Mouse (Mus musculus): ENCODE results near the gene Bfsp2. TPM values are rescaled to one million over a fixed set of nuclear protein-coding genes. Genes with fewer than 3 reads are reported as not detected.

Gene Bfsp2
- polyA plus RNA-seq, 1 experiment, result 0.33 TPM

DNA sequence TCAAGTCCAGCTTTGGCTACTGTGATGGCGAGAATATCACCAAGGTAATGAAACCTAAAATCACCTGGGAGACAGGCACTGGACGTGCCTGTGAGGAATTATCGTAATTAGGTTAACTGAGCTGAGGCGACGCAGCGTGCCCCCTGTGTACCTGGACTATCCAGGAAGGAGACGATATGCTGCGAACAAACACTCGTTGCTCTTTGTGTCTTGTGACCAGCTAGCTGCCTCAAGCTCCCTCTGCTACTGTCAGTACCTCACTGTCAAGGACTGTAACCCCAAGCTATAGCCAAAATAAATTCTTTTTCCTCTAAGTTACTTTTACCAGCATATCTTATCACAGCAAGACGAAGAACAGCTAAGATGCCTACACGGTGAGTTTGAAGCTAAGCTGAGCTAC is 87.0 kb downstream of the Bfsp2 start:
- no peak for DNase-seq
- 89% methylated on average over 11 of the region's 11 CpGs for WGBS
- H3K4me1 ChIP-seq (ENCODE audit: control insufficient read depth, insufficient read depth, low read length), result no peaks in the 10 kb centered on the region; the same call in 1 of the 2 replicates
- H3K4me3 ChIP-seq (replicated peaks; ENCODE audit: extremely low read depth, low read depth, low read length), result no peak overlapping the region
- TF ChIP-seq POLR2A (IDR thresholded peaks at IDR 0.05; ENCODE audit: borderline replicate concordance, extremely low read depth, low read depth, low read length) (no peak), CTCF (IDR thresholded peaks at IDR 0.05; ENCODE audit: insufficient read depth, low read length) (no peak)

DNA sequence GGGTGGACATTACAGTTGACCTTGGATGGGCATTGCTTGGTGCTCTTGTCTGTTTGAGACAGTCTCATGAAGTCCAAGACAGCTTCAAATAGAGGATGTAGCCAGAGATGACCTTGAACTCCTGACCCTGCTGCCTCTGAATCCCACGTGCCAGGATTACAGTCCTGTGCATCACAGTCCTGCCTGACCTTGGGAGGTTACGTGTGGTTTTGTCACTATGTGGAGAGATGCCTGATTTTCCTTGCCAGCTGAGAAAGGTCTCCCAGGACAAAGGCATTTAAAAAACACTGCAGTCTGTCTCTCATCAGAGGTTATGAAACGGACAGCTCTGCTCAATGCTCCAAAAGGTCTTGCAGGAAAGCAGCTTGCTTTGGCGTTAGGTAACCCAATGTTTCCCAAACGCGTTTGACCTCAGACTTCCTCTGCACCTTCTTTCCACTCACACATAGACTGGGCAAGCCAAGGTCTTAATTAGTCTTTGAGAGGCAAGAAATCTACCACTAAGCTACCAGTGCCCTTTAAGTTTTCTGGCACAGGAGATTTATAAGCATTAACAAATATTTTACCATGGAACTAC is 88.3 kb downstream of the Bfsp2 start:
- H3K4me1 ChIP-seq (ENCODE audit: control insufficient read depth, insufficient read depth, low read length), result no peaks in the 10 kb centered on the region; the same call in 1 of the 2 replicates
- no peak for DNase-seq
- H3K4me3 ChIP-seq (replicated peaks; ENCODE audit: extremely low read depth, low read depth, low read length), result no peak overlapping the region
- TF ChIP-seq CTCF (IDR thresholded peaks at IDR 0.05; ENCODE audit: insufficient read depth, low read length), result no peak
- no peak for TF ChIP-seq POLR2A (IDR thresholded peaks at IDR 0.05; ENCODE audit: borderline replicate concordance, extremely low read depth, low read depth, low read length)
- 64% methylated on average over 6 of the region's 6 CpGs for WGBS

GRCm38 (mm10) chr9:103389261-103389660 is 91.0 kb downstream of the Bfsp2 start:
- TF ChIP-seq CTCF (IDR thresholded peaks at IDR 0.05; ENCODE audit: insufficient read depth, low read length), result no peak
- 73% methylated on average over 6 of the region's 6 CpGs for WGBS
- Histone ChIP-seq H3K4me3 (replicated peaks; ENCODE audit: extremely low read depth, low read depth, low read length) (no peak overlapping the region), H3K4me1 (ENCODE audit: control insufficient read depth, insufficient read depth, low read length) (no peaks in the 10 kb centered on the region; the same call in 1 of the 2 replicates)
- no peak for DNase-seq

GRCm38 (mm10) chr9:103387011-103387653 is 93.1 kb downstream of the Bfsp2 start:
- no peak for DNase-seq
- WGBS, result 50% methylated on average over 10 of the region's 10 CpGs
- no peak for TF ChIP-seq POLR2A (IDR thresholded peaks at IDR 0.05; ENCODE audit: borderline replicate concordance, extremely low read depth, low read depth, low read length)
- TF ChIP-seq CTCF (IDR thresholded peaks at IDR 0.05; ENCODE audit: insufficient read depth, low read length), result no peak
- no peak overlapping the region for H3K4me3 ChIP-seq (replicated peaks; ENCODE audit: extremely low read depth, low read depth, low read length)
- peaks cover 2% of the 10 kb centered on the region for H3K4me1 ChIP-seq (ENCODE audit: control insufficient read depth, insufficient read depth, low read length)

- TF ChIP-seq POLR2A (IDR thresholded peaks at IDR 0.05; ENCODE audit: borderline replicate concordance, extremely low read depth, low read depth, low read length), result no peak
- no peak for TF ChIP-seq CTCF (IDR thresholded peaks at IDR 0.05; ENCODE audit: insufficient read depth, low read length)
- no peak for DNase-seq
- H3K4me3 ChIP-seq (replicated peaks; ENCODE audit: extremely low read depth, low read depth, low read length), result no peak overlapping the region
- 72% methylated on average over 5 of the region's 5 CpGs for WGBS
- H3K4me1 ChIP-seq (ENCODE audit: control insufficient read depth, insufficient read depth, low read length), result peaks cover 2% of the 10 kb centered on the region
These were observed 93.6 kb downstream of the Bfsp2 start for GRCm38 (mm10) chr9:103386573-103386972.

DNA sequence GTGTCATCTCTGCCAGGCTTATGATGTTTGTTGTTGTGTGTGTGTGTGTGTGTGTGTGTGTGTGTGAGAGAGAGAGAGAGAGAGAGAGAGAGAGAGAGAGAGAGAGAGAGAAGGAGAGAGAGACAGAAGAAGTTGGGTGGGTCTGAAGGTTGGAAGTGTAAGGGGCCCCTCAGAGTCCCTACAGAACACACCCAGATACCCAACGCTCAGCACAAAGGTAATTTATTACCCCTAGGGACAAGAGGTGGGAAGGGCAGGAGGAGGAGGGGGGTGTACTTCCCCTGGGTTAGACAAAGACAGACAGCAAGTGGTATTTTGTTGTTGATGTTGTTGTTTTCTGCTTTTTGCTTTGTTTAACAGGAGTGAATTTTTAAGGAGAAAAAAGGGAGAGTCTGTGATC is 94.6 kb downstream of the Bfsp2 start:
- TF ChIP-seq CTCF (IDR thresholded peaks at IDR 0.05; ENCODE audit: insufficient read depth, low read length) (no peak), POLR2A (IDR thresholded peaks at IDR 0.05; ENCODE audit: borderline replicate concordance, extremely low read depth, low read depth, low read length) (no peak)
- 50% methylated on average over 1 of the region's 1 CpGs for WGBS
- peaks cover 2% of the 10 kb centered on the region for H3K4me1 ChIP-seq (ENCODE audit: control insufficient read depth, insufficient read depth, low read length)
- DNase-seq, result no peak
- H3K4me3 ChIP-seq (replicated peaks; ENCODE audit: extremely low read depth, low read depth, low read length), result no peak overlapping the region

DNA sequence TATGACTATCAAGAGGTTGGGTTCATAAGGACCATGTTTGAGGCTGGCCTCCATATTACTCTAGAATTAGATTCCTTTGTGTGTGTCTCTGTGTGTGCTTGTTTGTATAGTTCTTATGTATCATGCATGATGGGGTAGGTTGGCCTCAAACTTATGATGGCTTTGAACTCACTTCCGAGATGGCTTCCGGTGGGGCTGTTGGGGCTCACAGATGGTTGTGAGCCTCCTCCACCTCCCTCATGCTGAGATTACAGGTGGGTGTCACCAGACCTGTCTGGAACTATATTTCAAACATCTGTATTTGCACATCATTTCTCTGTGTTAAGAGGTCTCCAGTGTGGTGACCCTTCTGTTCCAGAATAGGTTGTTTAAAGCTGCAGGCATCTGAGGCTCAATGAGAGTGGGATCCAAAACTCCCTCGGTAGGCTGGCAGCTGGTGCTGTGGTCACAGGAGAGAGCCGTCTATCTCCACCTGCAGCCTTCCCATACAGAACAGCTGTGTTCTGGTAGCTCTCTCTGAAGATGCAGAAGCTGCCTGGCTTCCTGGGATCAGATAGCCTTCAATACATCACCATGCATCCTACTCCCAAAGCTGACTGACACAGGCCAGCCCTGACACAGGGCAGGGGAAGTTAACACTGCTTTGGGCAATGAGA is 96.0 kb downstream of the Bfsp2 start:
- TF ChIP-seq POLR2A (IDR thresholded peaks at IDR 0.05; ENCODE audit: borderline replicate concordance, extremely low read depth, low read depth, low read length), result no peak
- TF ChIP-seq CTCF (IDR thresholded peaks at IDR 0.05; ENCODE audit: insufficient read depth, low read length), result no peak
- no peak for DNase-seq

DNA sequence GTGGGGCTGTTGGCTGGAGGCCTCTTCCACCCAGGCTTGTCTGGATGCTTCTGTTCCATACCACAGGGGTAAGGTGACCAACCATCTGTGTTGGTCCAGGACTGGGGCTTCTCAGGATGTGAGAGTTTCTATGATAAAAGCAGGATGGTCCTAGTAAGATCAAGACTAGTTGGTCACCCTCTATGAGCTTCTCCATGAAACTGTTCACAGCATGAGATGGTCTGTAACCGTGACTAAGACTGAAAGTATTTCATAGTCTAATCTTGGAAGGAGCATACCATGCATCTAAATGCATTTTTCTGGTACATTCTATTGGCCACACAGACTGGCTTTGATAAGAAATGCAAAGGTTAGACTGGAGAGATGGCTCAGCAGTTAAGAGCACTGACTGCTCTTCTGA is 96.6 kb downstream of the Bfsp2 start:
- no peak overlapping the region for H3K4me3 ChIP-seq (replicated peaks; ENCODE audit: extremely low read depth, low read depth, low read length)
- no peak for DNase-seq
- WGBS, result 93% methylated on average over 1 of the region's 1 CpGs
- TF ChIP-seq POLR2A (IDR thresholded peaks at IDR 0.05; ENCODE audit: borderline replicate concordance, extremely low read depth, low read depth, low read length) (no peak), CTCF (IDR thresholded peaks at IDR 0.05; ENCODE audit: insufficient read depth, low read length) (no peak)
- peaks cover 2% of the 10 kb centered on the region; the same call in 1 of the 2 replicates for H3K4me1 ChIP-seq (ENCODE audit: control insufficient read depth, insufficient read depth, low read length)

More for the DNA sequence above, 96.0 kb downstream of the Bfsp2 start:
- WGBS, result 78% methylated on average over 4 of the region's 4 CpGs
- Histone ChIP-seq H3K4me3 (replicated peaks; ENCODE audit: extremely low read depth, low read depth, low read length) (no peak overlapping the region), H3K4me1 (ENCODE audit: control insufficient read depth, insufficient read depth, low read length) (peaks cover 2% of the 10 kb centered on the region; the same call in 1 of the 2 replicates)

DNA sequence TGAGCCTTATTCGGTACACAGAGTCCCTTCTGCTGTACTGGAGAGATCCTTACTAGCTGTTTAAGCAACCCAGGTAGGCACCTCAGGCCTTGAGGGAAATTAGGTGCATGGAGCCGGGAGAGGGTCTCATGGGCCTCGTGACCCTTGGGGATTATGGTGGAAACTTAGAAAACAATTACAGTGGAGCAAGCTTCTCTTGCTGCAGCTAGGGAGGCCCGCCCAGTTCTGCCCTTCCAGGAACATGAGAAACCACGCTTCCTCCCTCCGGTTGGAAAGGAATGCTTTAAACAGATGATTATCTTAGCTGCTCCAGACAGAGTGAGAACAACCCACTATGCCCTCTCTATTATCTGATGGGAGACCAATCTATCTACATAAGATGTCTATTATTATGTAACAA is 97.2 kb downstream of the Bfsp2 start:
- no peak for DNase-seq
- Histone ChIP-seq H3K4me3 (replicated peaks; ENCODE audit: extremely low read depth, low read depth, low read length) (no peak overlapping the region), H3K4me1 (ENCODE audit: control insufficient read depth, insufficient read depth, low read length) (peaks cover 2% of the 10 kb centered on the region; the same call in 1 of the 2 replicates)
- 44% methylated on average over 6 of the region's 6 CpGs for WGBS
- TF ChIP-seq POLR2A (IDR thresholded peaks at IDR 0.05; ENCODE audit: borderline replicate concordance, extremely low read depth, low read depth, low read length), result no peak
- TF ChIP-seq CTCF (IDR thresholded peaks at IDR 0.05; ENCODE audit: insufficient read depth, low read length), result no peak

Measured in lung, adult 2 months (tissue).